Mouse (Mus musculus): ENCODE results near the gene Hs6st2.

Gene Hs6st2

GRCm38 (mm10) chrX:51585444-51585843, 96.2 kb downstream of the Hs6st2 start:
- no peak for DNase-seq (ENCODE audit: low read depth, low spot score)

- DNase-seq (ENCODE audit: low read depth, low spot score): no peak
Measured at GRCm38 (mm10) chrX:51581704-51582103, 100.0 kb downstream of the Hs6st2 start.

DNA sequence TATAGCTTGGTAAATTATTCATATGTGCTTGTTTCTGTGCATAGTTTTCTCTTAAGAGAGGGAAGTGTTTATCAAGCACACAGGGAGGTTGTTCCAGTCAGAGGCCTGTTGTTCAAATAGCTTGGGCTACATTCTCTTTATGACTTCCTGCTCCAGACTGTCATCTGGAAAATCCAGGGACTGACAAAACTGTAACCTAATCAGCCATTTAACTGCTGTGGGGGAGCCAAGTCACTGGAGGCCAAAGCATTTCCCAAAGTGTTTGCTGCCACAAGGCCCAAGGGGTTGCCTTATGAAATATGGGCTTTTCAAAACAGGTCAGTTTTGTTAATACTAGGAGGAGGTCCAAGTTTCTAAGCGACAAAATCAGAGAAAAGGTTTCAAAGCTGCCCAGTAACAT, 119.8 kb downstream of the Hs6st2 start:
- no peak for DNase-seq (ENCODE audit: low read depth, low spot score)

DNA sequence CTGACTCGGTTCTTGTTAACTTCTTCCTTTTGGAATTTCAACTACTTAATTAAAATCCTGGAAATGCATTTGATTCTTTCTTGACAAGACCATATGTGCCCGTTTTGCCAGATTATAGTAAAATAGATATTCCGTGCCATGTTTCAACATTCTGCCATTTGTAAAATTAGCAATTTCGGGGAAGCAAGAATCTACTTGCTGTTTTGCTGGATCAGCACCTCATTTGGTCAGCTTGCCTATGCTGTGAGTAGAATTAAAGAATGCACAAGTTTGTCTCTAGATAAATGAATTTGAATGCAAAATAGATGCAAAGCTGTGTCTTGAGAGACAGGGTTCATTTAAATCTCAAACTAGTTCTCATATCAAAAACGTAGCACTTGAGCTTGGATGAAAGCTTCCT, 142.0 kb downstream of the Hs6st2 start:
- no peak for DNase-seq (ENCODE audit: low read depth, low spot score)

- no peak for DNase-seq (ENCODE audit: low read depth, low spot score)
Measured at GRCm38 (mm10) chrX:51537082-51537481, 144.6 kb downstream of the Hs6st2 start.

- no peak for DNase-seq (ENCODE audit: low read depth, low spot score)
Measured at GRCm38 (mm10) chrX:51535226-51535625, 146.4 kb downstream of the Hs6st2 start.

DNA sequence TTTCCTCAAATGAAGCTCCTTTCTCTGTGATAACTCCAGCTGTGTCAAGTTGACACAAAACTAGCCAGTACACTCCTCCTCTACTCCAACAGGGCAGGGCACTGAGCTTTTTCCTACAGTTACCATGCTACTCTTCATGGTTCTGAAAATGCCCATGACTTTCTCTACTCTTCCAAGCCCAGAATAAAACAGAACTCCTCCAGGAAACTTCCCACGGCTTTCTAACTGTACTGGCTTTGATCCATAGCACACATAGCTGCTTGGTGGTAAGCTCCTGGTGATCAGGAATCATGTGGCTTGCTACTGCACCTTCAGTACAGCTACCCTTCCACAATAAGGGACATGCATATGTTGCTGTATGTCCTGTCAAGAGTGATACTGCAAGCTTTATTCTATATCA, 150.5 kb downstream of the Hs6st2 start:
- DNase-seq (ENCODE audit: low read depth, low spot score): no peak

GRCm38 (mm10) chrX:51528601-51529000, 153.1 kb downstream of the Hs6st2 start:
- no peak for DNase-seq (ENCODE audit: low read depth, low spot score)

GRCm38 (mm10) chrX:51514831-51515230, 166.8 kb downstream of the Hs6st2 start:
- DNase-seq (ENCODE audit: low read depth, low spot score): peak; percentile 13

- no peak for DNase-seq (ENCODE audit: low read depth, low spot score)
Measured at GRCm38 (mm10) chrX:51506526-51506925, 175.1 kb downstream of the Hs6st2 start.

- no peak for DNase-seq (ENCODE audit: low read depth, low spot score)
Measured at GRCm38 (mm10) chrX:51505691-51506090, 176.0 kb downstream of the Hs6st2 start.

DNA sequence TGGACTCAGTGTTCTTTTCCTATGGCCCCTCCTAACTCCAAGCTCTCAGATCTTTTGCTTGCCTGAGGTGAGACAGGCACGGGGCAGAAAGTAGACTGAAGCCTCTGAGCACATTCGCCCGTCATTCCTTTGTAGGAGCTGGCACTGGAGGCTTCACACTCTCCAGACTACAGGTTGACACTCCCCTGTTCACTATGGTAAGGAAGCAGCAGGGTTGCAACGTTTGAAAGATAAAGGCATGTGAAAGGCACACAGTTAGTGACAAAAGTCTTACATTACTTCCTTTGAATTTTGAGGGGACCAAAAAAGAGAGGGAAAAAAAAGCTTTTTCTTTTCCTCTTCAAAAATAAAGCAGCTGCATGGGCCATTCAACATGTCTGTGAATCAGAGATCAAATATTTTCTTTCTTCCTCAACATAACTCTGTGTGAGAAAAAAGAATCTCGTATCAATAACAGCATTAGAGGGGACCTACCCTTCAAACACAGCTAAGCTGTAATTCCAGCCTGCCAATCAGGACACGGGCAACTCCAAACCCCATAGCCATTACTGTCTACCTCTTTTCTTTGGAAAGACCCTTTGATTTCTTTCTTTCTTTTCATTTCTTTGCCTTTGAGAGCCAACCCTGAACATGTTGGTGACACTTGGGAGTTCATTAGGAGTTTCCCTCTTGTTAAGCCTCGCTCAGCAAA, 177.7 kb downstream of the Hs6st2 start:
- no peak for DNase-seq (ENCODE audit: low read depth, low spot score)

DNA sequence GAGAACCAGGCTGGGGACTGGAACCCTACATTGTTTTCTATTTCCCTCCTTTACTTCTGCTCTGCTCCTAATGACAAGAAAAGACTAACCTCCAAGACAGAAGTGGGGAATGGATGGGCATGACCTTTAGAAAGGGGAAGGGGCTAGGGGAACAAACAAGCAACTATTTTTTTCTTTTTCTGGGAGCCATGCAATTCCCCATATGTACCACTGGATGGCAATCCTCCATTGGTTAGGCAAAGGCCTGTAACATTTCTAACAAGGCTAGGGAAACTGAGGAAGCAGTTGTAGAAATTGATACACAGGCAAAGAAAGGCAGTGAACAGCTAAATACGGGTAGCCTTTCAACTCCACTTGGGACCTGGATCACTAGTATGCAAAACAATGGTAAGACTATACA, 183.8 kb downstream of the Hs6st2 start:
- DNase-seq (ENCODE audit: low read depth, low spot score): no peak

- no peak for DNase-seq (ENCODE audit: low read depth, low spot score)
Measured at GRCm38 (mm10) chrX:51488374-51488773, 193.3 kb downstream of the Hs6st2 start.

DNA sequence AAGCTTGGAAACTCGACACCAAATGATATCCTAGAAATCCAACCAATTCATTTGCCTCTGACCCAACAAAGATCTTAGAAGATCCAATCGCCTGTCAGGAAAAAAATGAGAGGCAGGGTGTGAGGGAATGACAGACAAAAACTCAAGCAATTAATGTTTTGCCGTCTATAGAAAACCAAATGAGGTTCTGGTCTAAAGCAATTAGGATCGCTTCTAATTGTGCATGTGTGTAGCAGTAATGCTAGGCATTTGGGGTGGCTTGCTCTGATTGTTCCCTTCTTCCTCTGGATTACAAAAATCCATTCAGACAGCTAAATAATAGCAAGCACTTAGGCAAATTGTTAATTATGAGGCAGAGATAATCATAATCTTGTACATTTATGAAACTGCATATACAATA, 212.2 kb downstream of the Hs6st2 start:
- DNase-seq (ENCODE audit: low read depth, low spot score): no peak

GRCm38 (mm10) chrX:51461413-51461812, 220.2 kb downstream of the Hs6st2 start:
- DNase-seq (ENCODE audit: low read depth, low spot score): no peak

GRCm38 (mm10) chrX:51443366-51443765, 238.3 kb downstream of the Hs6st2 start:
- DNase-seq (ENCODE audit: low read depth, low spot score): no peak

DNA sequence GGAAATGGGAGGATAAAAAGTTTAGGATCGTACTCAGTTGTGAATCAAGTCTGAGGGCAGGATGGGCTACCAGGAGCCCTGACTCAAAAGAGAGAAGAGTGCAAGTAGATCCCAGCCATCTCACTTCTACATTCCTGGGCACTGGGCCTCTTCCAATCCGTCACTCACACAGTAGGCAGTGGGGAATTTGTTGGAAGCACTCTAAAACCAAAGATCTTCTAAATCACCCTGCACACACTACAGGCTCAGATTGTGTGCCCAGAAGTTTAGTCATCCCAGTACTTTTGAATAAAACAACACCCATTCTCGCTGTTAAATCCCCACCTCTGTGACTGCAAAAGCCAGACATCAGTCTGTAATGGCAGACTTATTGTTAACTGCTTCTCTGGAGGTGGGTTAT, 249.9 kb downstream of the Hs6st2 start:
- no peak for DNase-seq (ENCODE audit: low read depth, low spot score)

GRCm38 (mm10) chrX:51425031-51425430, 256.6 kb downstream of the Hs6st2 start:
- no peak for DNase-seq (ENCODE audit: low read depth, low spot score)

GRCm38 (mm10) chrX:51410289-51410688, 271.4 kb downstream of the Hs6st2 start:
- no peak for DNase-seq (ENCODE audit: low read depth, low spot score)

GRCm38 (mm10) chrX:51397457-51397856, 284.2 kb downstream of the Hs6st2 start:
- DNase-seq (ENCODE audit: low read depth, low spot score): no peak

DNA sequence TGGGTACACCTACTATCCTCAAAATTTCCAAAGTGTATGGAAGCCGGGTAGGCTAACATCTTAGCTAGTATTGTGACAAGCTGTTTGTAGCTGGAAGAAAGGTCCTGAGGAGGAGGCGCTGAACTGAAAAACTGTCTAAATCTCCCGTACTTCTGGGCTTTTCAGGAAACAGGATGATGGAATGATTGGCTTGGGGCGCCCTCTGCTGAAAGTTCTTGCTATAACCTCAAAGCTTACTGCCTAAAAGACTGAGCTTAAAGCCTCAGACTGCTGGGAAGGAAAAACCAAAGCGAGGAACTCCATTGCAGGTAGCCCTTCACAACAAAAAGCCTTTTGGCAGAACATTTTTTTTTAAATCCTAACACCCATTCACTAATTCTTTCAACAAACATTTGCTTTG, 307.0 kb downstream of the Hs6st2 start:
- DNase-seq (ENCODE audit: low read depth, low spot score): peak; percentile 50

DNA sequence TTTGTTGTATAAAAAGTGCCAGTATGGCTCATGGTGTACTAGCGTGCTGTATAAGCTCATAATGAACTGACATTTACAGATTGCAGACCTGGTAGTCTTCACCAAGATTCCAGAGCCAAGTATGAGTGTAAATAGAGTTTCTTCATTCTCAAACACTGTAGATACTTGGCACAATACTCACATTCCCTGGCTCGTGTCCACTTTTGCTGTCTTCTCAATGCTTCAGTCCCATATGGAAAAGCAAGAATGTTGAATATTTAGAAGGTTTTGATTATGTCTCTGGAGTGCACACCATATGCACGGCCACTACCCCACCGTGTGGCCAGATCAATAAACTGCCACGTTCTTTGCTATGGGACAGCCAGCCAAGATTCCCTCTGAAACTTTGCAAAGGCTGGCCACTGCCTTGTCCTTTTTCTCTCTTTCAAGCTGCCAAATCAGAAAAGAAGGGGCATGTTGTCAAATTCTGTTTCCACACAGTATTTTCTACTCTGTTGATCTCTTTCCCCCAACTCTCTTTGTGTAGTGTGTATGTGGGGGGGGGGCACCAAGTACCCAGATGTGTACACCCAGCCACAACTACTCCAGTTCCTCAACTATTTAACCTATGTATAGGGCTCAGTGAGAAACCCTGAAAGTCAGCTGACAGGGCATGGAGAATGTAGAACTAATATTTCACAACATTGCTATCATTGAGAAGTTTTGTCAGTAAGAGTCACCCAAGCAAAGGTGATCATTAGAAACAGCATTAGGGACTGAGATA, 309.0 kb downstream of the Hs6st2 start:
- peak; percentile 17 for DNase-seq (ENCODE audit: low read depth, low spot score)
